Mouse (Mus musculus): Measurements from ENCODE around the gene Arhgdia. TPM values are rescaled to one million over a fixed set of nuclear protein-coding genes. Genes with fewer than 3 reads are reported as not detected.

The Arhgdia gene
- 142 and 152 TPM in 2 replicates for polyA plus RNA-seq (2012; rRNA removed)

GRCm38 (mm10) chr11:120581490-120582267 is at the start of gene Arhgdia:
Arhgdia (minus strand) TSS chr11:120581624.

GRCm38 (mm10) chr11:120625152-120625775 is 43.8 kb upstream of the Arhgdia start, which contains the start of gene Sirt7:
Sirt7 (minus strand) TSS chr11:120625240.

GRCm38 (mm10) chr11:120617519-120618112 is 36.2 kb upstream of the Arhgdia start, which contains the start of gene Pcyt2:
Pcyt2 (minus strand) TSS chr11:120617936.

GRCm38 (mm10) chr11:120608241-120609034 is 27.0 kb upstream of the Arhgdia start, which contains the start of gene Npb:
Npb (plus strand) TSS chr11:120608477.

GRCm38 (mm10) chr11:120598283-120598989 is 17.0 kb upstream of the Arhgdia start, which contains the start of the genes Alyref and Anapc11:
Alyref (minus strand) TSS chr11:120598365.
Anapc11 (plus strand) TSS chr11:120598421.

GRCm38 (mm10) chr11:120572752-120573584 is 8.5 kb downstream of the Arhgdia start, which contains the start of gene P4hb:
P4hb (minus strand) TSS chr11:120573253.

GRCm38 (mm10) chr11:120550810-120551440 is 30.5 kb downstream of the Arhgdia start, which contains the start of gene Ppp1r27:
Ppp1r27 (minus strand) TSS chr11:120551132.

GRCm38 (mm10) chr11:120549168-120549945 is 32.1 kb downstream of the Arhgdia start, which contains the start of gene Mcrip1:
Mcrip1 (minus strand) TSS chr11:120549727.

GRCm38 (mm10) chr11:120530085-120530964 is 51.1 kb downstream of the Arhgdia start, which contains the start of gene Gcgr:
Gcgr (plus strand) TSS chr11:120530699.

Other genes starting within 250 kb of the Arhgdia start
- gene Actg1, start 233.1 kb downstream of the Arhgdia start, polyA plus RNA-seq (2012; rRNA removed) = 247 and 252 TPM in 2 replicates
- not detected in 2 replicates for gene Fscn2, start 220.1 kb downstream of the Arhgdia start, polyA plus RNA-seq (2012; rRNA removed)
- gene Faap100, start 202.9 kb downstream of the Arhgdia start, polyA plus RNA-seq (2012; rRNA removed) = 5.6 and 6.2 TPM in 2 replicates
- 17.2 and 19.2 TPM in 2 replicates for gene Nploc4, start 143.9 kb downstream of the Arhgdia start, polyA plus RNA-seq (2012; rRNA removed)
- gene Tspan10, start 139.0 kb downstream of the Arhgdia start, polyA plus RNA-seq (2012; rRNA removed) = not detected in 2 replicates
- 0.20 and 0.23 TPM in 2 replicates for gene Pde6g, start 128.1 kb downstream of the Arhgdia start, polyA plus RNA-seq (2012; rRNA removed)
- 10.7 and 12.5 TPM in 2 replicates for gene Oxld1, start 123.6 kb downstream of the Arhgdia start, polyA plus RNA-seq (2012; rRNA removed)
- 10.3 and 12.0 TPM in 2 replicates for gene Ccdc137, start 123.5 kb downstream of the Arhgdia start, polyA plus RNA-seq (2012; rRNA removed)
- 11.1 and 11.7 TPM in 2 replicates for gene Arl16, start 114.0 kb downstream of the Arhgdia start, polyA plus RNA-seq (2012; rRNA removed)
- gene Mrpl12, start 97.0 kb downstream of the Arhgdia start, polyA plus RNA-seq (2012; rRNA removed) = 72.1 and 77.6 TPM in 2 replicates
- gene Slc25a10, start 89.8 kb downstream of the Arhgdia start, polyA plus RNA-seq (2012; rRNA removed) = 30.6 and 30.7 TPM in 2 replicates
- gene Gcgr, start 50.9 kb downstream of the Arhgdia start, polyA plus RNA-seq (2012; rRNA removed) = 49.1 and 58.0 TPM in 2 replicates
- 41.8 and 45.5 TPM in 2 replicates for gene Mcrip1, start 31.9 kb downstream of the Arhgdia start, polyA plus RNA-seq (2012; rRNA removed)
- not detected in 2 replicates for gene Ppp1r27, start 30.5 kb downstream of the Arhgdia start, polyA plus RNA-seq (2012; rRNA removed)
- gene P4hb, start 8.4 kb downstream of the Arhgdia start, polyA plus RNA-seq (2012; rRNA removed) = 432 and 494 TPM in 2 replicates
- gene Alyref, start 16.7 kb upstream of the Arhgdia start, polyA plus RNA-seq (2012; rRNA removed) = 49.6 and 60.6 TPM in 2 replicates
- 34.4 and 36.3 TPM in 2 replicates for gene Anapc11, start 16.8 kb upstream of the Arhgdia start, polyA plus RNA-seq (2012; rRNA removed)
- 4.7 TPM in 2 replicates for gene Npb, start 26.9 kb upstream of the Arhgdia start, polyA plus RNA-seq (2012; rRNA removed)
- gene Pcyt2, start 36.3 kb upstream of the Arhgdia start, polyA plus RNA-seq (2012; rRNA removed) = 389 and 419 TPM in 2 replicates
- gene Sirt7, start 43.6 kb upstream of the Arhgdia start, polyA plus RNA-seq (2012; rRNA removed) = 30.4 and 32.8 TPM in 2 replicates
- gene Mafg, start 52.0 kb upstream of the Arhgdia start, polyA plus RNA-seq (2012; rRNA removed) = 28.0 and 31.0 TPM in 2 replicates
- gene Pycr1, start 62.1 kb upstream of the Arhgdia start, polyA plus RNA-seq (2012; rRNA removed) = 6.9 and 7.8 TPM in 2 replicates
- 0.19 and 0.43 TPM in 2 replicates for gene Myadml2, start 66.5 kb upstream of the Arhgdia start, polyA plus RNA-seq (2012; rRNA removed)
- gene Notum, start 79.6 kb upstream of the Arhgdia start, polyA plus RNA-seq (2012; rRNA removed) = 0.25 and 0.26 TPM in 2 replicates
- gene Aspscr1, start 91.3 kb upstream of the Arhgdia start, polyA plus RNA-seq (2012; rRNA removed) = 23.8 and 25.4 TPM in 2 replicates
- 54.1 and 60.7 TPM in 2 replicates for gene Cenpx, start 132.1 kb upstream of the Arhgdia start, polyA plus RNA-seq (2012; rRNA removed)
- 7.4 and 8.9 TPM in 2 replicates for gene Lrrc45, start 132.3 kb upstream of the Arhgdia start, polyA plus RNA-seq (2012; rRNA removed)
- 1.2 and 1.7 TPM in 2 replicates for gene Rac3, start 139.8 kb upstream of the Arhgdia start, polyA plus RNA-seq (2012; rRNA removed)
- gene Dcxr, start 145.7 kb upstream of the Arhgdia start, polyA plus RNA-seq (2012; rRNA removed) = 42.2 and 46.5 TPM in 2 replicates
- 0.03 and 0.24 TPM in 2 replicates for gene Cbr2, start 150.5 kb upstream of the Arhgdia start, polyA plus RNA-seq (2012; rRNA removed)
- 1.1 TPM in 2 replicates for gene Hmga1b, start 181.2 kb upstream of the Arhgdia start, polyA plus RNA-seq (2012; rRNA removed)
- gene Rfng, start 202.6 kb upstream of the Arhgdia start, polyA plus RNA-seq (2012; rRNA removed) = 5.5 and 6.7 TPM in 2 replicates
- gene Gps1, start 202.6 kb upstream of the Arhgdia start, polyA plus RNA-seq (2012; rRNA removed) = 49.2 and 50.9 TPM in 2 replicates
- gene Dus1l, start 214.8 kb upstream of the Arhgdia start, polyA plus RNA-seq (2012; rRNA removed) = 25.6 and 27.9 TPM in 2 replicates
- gene Fasn, start 242.9 kb upstream of the Arhgdia start, polyA plus RNA-seq (2012; rRNA removed) = 99.0 and 126 TPM in 2 replicates